Mouse (Mus musculus) gastrocnemius, adult 2 months (tissue): ENCODE measurements at regions not wholly inside any gene's neighbourhood (a gene's known extent, or its start where the extent isn't known, plus 50 kb on each side); places are given as distances from the start of the nearest gene placed in this dataset.

Source experiments
- DNase-seq: peaks from one replicate; pipeline ENCODE4 v3.0.0; 2022
- H3K27ac ChIP-seq: fragments of 200-600 bp; 2 replicates; pipeline ENCODE4 v1.8.1; 2022; ENCODE audit warnings: mild to moderate bottlenecking
- H3K4me3 ChIP-seq: fragments of 200-600 bp; 2 replicates; pipeline ENCODE4 v1.8.1; 2022; ENCODE audit warnings: mild to moderate bottlenecking, moderate library complexity
- CTCF ChIP-seq: fragments of 200-600 bp; IDR thresholded peaks from 2 replicates; pipeline ENCODE4 v1.8.1; 2022; ENCODE audit warnings: antibody characterized with exemption, mild to moderate bottlenecking, moderate library complexity
- intact Hi-C: fragments of 180-260 bp; cut with DNase I; formaldehyde crosslinking; loops from one replicate; pipeline ENCODE4 v1.15.1; 2025

DNA sequence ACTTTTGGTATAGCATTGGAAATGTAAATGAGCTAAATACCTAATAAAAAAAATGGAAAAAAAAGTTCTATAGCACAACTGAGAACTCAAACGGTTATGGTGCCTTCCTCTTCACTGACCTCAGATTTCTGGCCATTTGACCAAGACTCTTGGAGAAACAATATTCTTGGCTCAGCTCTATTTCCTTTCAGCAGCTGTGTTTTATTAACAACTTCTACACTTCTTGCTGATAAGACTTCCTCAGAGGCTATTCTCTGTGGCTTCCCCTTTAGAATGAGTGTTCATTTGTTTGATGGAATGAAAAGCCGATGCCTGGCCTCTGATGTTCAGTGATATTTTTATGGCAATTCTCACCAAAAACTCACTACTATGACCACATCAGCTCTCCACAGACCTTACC lies 572.7 kb upstream of the Tenm4 start:
- H3K4me3 ChIP-seq, result no peak overlapping the region
- intact Hi-C loops, result no loop called here
- DNase-seq, result no peak
- H3K27ac ChIP-seq, result no peak overlapping the region
- TF ChIP-seq CTCF, result no peak

DNA sequence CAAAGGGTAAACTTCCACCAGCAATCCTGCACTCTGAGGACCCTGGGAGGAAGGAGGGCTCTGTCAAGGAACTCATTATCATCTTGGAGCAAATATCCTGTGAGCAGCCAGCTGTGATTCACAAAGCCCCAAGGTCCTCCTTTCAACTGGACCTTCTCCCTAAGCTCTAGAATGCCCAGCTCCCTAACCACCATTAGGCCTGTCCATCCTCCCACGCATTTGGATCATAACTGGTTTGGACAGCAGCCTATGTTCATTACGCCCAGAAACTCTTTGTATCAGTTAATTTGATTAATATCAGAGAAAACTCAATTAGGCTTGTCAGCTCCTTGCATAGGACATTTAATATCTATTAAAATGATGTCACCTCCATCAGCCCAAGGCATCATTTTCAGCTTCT lies 557.3 kb upstream of the Tenm4 start:
- DNase-seq, result no peak
- intact Hi-C loops, result no loop called here
- H3K27ac ChIP-seq, result no peak overlapping the region
- H3K4me3 ChIP-seq, result no peak overlapping the region
- no peak for TF ChIP-seq CTCF

DNA sequence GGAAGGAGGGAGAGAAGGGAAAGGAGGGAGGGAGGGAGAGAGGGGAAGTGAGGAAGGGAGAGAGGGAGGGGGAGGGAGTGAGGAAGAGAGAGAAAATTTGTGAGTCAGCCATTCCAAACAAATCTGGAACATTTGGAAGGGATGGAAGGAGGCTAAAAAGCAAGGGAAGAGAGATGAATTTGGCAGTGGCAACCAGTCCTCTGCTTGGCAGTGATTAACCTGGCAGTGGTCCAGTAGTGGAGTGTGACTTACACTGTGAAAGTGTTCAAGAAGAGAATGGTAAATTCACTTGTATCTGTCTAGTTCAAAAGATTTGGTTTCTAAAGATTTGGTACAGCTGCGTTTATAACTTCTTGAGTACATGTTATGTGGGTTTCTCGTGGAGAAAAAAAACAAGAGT lies 553.7 kb upstream of the Tenm4 start:
- Histone ChIP-seq H3K4me3 (no peak overlapping the region), H3K27ac (no peak overlapping the region)
- intact Hi-C loops, result no loop called here
- TF ChIP-seq CTCF, result no peak
- DNase-seq, result no peak

DNA sequence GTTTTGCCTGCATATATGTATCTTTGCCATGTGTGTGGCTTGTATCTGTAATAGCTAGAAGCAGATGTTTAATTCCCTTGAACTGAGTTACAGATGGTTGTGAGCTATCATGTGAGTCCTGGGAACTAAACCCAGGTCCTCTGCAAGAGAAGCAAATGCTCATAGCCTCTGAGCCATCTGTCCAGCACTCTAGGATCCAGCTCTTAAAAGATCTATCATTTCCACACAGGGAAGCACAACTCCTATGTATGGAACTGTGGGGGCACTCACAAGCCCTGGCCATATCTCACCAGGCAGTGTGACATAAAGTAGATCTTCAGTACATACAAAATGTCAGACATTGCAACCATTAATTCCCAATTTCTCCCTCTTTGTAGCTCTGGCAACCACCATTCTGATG lies 552.9 kb upstream of the Tenm4 start:
- intact Hi-C loops, result no loop called here
- Histone ChIP-seq H3K27ac (no peak overlapping the region), H3K4me3 (no peak overlapping the region)
- DNase-seq, result no peak
- no peak for TF ChIP-seq CTCF

DNA sequence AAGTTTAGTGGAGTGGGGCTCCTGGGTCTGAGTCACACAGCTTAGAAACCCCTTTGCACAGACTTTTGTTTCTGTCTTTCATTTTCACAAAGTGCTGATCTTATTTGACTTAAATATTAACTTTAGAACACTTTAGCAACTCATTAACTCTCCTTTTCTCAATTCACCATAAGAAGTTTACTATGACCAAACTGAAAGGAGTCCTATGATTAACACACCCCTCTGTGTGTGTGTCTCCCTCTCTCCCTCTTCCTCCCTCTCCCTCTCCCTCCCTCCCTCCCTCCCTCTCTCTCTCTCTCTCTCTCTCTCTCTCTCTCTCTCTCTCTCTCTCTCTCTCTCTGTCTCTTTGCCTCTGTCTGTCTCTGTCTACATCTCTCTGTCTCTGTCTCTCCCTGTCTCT lies 551.0 kb upstream of the Tenm4 start:
- H3K27ac ChIP-seq, result no peak overlapping the region
- intact Hi-C loops, result no loop called here
- no peak for TF ChIP-seq CTCF
- DNase-seq, result no peak
- no peak overlapping the region for H3K4me3 ChIP-seq

GRCm38 (mm10) chr7:95640683-95641082 lies 530.4 kb upstream of the Tenm4 start:
- no peak overlapping the region for H3K4me3 ChIP-seq
- H3K27ac ChIP-seq, result no peak overlapping the region
- no peak for DNase-seq
- no peak for TF ChIP-seq CTCF
- intact Hi-C loops, result no loop called here

DNA sequence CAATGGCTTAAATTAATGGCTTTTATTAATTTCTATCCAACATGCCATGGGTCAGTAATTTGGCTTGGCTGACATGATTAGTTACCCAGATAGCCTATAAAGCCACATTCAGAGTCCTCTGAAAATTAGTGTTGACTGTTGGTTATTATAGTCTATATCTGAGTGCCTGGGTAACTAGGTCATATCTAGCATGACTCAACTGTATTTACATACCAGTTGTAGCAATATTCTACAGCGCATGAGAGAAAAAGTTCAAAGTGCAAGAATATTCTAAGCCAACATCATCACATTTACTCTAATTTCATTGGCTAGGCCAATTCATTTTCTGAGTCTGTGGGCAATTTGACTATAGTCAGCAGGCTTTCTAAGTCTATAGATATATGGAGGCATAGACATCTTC lies 496.7 kb upstream of the Tenm4 start:
- H3K27ac ChIP-seq, result no peak overlapping the region
- intact Hi-C loops, result no loop called here
- no peak for TF ChIP-seq CTCF
- no peak for DNase-seq
- no peak overlapping the region for H3K4me3 ChIP-seq

GRCm38 (mm10) chr7:95682521-95682920 lies 488.5 kb upstream of the Tenm4 start:
- DNase-seq, result no peak
- TF ChIP-seq CTCF, result no peak
- H3K4me3 ChIP-seq, result no peak overlapping the region
- H3K27ac ChIP-seq, result no peak overlapping the region
- intact Hi-C loops, result no loop called here

DNA sequence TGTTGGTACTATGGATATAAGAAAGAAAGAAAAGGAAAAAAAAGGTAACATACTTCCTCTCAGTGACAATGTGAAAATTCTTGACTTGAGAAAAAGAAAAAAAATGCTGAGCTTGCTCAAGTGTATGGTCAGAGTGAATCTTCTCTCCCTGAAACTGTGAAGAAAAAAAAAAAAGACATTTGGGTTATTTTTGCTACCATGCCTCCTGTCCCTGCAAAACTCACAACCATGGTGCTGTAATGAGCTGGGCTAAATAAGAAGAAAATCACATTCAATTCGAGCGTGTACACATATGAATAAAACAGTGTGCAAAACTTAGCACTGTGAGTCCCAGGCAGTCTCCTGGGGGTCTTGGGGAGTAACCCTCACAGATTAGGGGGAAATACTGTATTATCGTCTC lies 483.3 kb upstream of the Tenm4 start:
- no peak for DNase-seq
- TF ChIP-seq CTCF, result no peak

DNA sequence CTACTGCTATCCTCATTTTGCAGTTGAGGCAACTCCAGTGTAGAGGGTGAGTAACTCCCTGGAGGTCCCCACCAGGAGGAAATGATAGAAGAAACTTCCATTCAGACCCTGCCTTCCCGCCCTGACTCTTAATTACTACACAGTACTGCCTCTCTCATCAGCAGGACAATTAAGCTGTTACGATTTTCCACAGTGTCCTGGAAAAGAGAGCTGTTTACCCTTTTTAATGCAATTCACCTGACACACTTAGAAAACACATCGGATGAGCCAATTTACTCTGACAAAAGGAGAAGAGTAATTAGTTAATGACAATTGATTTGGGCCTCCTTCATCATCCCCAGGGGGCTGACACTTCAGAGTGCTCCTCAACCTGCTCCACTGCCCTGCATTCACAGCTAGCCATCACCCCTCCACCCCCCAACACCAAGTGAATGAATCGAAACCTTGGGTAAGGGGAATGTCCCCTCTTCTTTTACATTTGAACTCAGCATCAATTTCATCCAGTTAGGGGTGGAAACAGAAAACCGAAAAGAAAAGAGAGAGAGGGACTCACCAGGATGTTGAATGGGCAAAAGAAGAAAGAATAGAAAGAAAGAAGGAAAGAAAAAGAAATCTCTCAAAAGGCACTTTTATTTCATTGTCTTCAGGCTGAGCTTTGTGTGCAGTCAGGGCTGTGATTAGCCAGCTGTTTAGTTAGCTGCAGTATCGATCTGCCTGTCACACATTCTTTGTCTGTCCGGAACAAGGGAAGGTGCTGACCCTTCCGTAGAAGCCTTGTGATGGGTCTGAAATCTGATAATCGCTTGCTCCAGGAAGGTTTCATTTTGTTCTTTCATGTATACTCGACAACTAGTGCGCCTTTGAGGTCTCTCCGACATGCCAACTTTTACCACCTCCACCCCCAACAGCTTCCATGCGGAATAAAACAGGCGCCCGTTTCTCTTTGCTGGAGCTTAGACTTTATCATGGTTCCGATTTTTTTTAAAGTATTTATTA lies 482.6 kb upstream of the Tenm4 start:
- intact Hi-C loops, result no loop called here
- H3K4me3 ChIP-seq, result peak overlapping the region; percentile 24
- H3K27ac ChIP-seq, result no peak overlapping the region
- DNase-seq, result no peak
- TF ChIP-seq CTCF, result no peak

More for the DNA sequence above, 483.3 kb upstream of the Tenm4 start:
- no peak overlapping the region for H3K27ac ChIP-seq
- no peak overlapping the region for H3K4me3 ChIP-seq
- intact Hi-C loops, result no loop called here

DNA sequence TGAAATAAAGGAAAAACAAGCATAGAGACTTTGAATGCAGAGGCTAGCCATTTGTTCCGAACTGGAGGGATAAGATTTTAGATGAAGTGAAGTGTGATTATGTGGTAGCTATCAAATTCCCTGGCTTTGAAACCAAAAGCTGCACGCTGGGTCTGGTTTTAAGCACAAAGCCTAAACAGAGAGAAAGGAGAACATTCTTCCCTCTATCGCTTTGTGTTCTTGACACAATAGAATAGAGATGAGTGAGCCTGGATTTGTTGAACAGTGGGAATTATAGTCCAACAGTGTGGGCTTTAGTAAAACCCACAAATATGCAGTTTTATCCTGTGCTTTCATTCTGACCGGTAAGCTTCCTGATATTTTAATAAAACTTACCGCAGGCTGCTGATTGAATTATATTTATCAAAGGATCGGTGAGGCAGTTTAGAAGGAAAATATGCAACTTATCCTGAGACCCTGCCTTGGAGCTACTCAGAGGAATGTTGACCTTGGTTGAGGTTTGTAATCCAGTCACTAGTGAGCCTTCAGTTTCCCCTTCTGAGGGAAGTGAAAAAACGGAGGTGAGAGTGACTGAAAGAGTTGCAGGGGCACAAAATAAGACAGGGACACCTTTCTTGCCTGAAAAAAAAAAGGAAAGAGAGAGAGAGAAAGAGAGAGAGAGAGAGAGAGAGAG lies 481.7 kb upstream of the Tenm4 start:
- Histone ChIP-seq H3K4me3 (peak overlapping the region; percentile 24), H3K27ac (no peak overlapping the region)
- DNase-seq, result no peak
- TF ChIP-seq CTCF, result no peak
- intact Hi-C loops, result no loop called here

GRCm38 (mm10) chr7:95699506-95699905 lies 471.5 kb upstream of the Tenm4 start:
- Histone ChIP-seq H3K4me3 (no peak overlapping the region), H3K27ac (no peak overlapping the region)
- intact Hi-C loops, result no loop called here
- no peak for DNase-seq
- no peak for TF ChIP-seq CTCF

- Histone ChIP-seq H3K4me3 (no peak overlapping the region), H3K27ac (no peak overlapping the region)
- no peak for DNase-seq
- TF ChIP-seq CTCF, result no peak
- intact Hi-C loops, result no loop called here
These were observed 461.0 kb upstream of the Tenm4 start for GRCm38 (mm10) chr7:95710088-95710487.
